Mouse (Mus musculus) heart, adult 2 months (tissue): ENCODE results near the gene Acsf3.

Experiments used
- CTCF ChIP-seq: fragments of 200-600 bp; IDR thresholded peaks from 2 replicates; pipeline ENCODE4 v1.8.1; 2022; ENCODE audit warnings: antibody characterized with exemption, mild to moderate bottlenecking, moderate library complexity
- POLR2A ChIP-seq: fragments of 200-500 bp; IDR thresholded peaks from 2 replicates; pipeline ENCODE4 v1.6.1; 2011; ENCODE audit warnings: mild to moderate bottlenecking, low read depth, low read length, control low read depth; ENCODE audit not compliant: insufficient read depth

DNA sequence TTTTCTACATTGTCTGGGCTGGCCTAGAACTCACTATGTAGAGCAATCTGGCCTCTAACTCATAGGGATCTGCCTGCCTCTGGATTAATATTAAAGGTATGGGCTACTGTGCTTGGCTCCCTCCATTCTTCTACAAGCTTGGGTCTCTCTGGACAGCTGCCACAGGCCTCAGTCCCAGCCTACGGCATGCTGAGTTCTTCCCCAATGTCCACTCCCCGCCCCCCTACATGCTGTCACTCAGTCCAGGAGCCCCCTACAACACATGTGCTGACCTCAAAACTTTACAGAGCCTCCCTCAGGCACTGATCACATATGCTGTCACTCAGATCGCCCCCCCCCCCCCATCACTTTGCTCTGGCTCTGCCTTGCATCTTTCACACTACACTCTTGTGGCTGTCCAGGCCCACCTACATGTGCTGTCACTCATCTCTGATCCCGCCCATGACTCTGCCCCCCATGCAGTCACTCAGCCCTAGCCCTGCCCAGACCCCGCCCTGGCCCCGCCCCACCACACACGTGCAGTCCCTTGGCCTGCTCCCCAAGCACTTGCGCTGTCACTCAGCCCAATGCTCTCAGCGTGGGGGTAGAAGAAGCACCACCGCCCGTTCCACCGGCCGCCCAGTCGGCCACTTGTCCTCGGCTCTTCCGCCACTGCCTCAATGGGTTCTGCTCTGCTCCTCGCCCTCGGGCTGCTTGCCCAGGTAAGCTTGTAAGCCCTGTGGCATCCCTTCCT lies 72.7 kb downstream of the Acsf3 start, which contains the start of gene Cdh15:
- TF ChIP-seq POLR2A (no peak), CTCF (no peak)
